9 mouse cellular contexts compared by ENCODE assay signal in genomic region chr14:60733706-60734105, GRCm38 (mm10). TPM values are rescaled to one million over a fixed set of nuclear protein-coding genes. Genes with fewer than 3 reads are reported as not detected.
A peak's percentile ranks its signal among the peaks of the same experiment; 100 is the strongest.
DNase-seq lines count a peak whose midpoint lies in the region; ATAC-seq and TF ChIP-seq lines count a peak whose summit lies in the region.
"Had no signal": no experiment of that assay in that cellular context is flagged by ENCODE, and none has a peak within 500 bp of the region (broad histone marks: within the 10 kb centered on the region; RNA-seq: fewer than 3 reads in every experiment).

No protein-coding gene starts in this region.

- no peak for TF ChIP-seq EP300 in heart, postnatal 0 days (IDR thresholded peaks at IDR 0.05; ENCODE audit: low read depth)

- H3K9ac ChIP-seq in lung, embryonic 14.5 days: no peak overlapping the region
- H3K9ac ChIP-seq in heart, postnatal 0 days (replicated peaks; ENCODE audit: low read depth, low read length): peak overlapping the region; percentile 70

- H3K4me1 ChIP-seq in lung, embryonic 14.5 days (ENCODE audit: insufficient read depth): peaks cover 12% of the 10 kb centered on the region
- peaks cover 49% of the 10 kb centered on the region for H3K4me1 ChIP-seq in heart, postnatal 0 days (ENCODE audit: control insufficient read depth, insufficient read depth)

- no peaks in the 10 kb centered on the region for H3K9me3 ChIP-seq in lung, embryonic 14.5 days (ENCODE audit: low read depth, low read length)
- H3K9me3 ChIP-seq in heart, postnatal 0 days (replicated peaks; ENCODE audit: control insufficient read depth, low read length): no peaks in the 10 kb centered on the region

- H3K4me3 ChIP-seq in lung, embryonic 14.5 days (ENCODE audit: low read depth, low read length): no peak overlapping the region
- peak overlapping the region; percentile 49 for H3K4me3 ChIP-seq in heart, postnatal 0 days (ENCODE audit: low read depth, low read length)
- peak overlapping the region; percentile 3; the same call in 1 of the 2 replicates for H3K4me3 ChIP-seq in macrophage (ENCODE audit: inconsistent target)

- 31% methylated on average over 4 of the region's 4 CpGs for WGBS in lung, embryonic 14.5 days
- 6% methylated on average over 4 of the region's 4 CpGs for WGBS in heart, postnatal 0 days
- 60% methylated on average over 4 of the region's 4 CpGs for WGBS in macrophage (ENCODE audit: missing documents)

- H3K79me2 ChIP-seq in macrophage (ENCODE audit: inconsistent target): peaks cover 6% of the 10 kb centered on the region; the same call in 1 of the 2 replicates

- peak; percentile 32 for DNase-seq in embryo, embryonic 10 days (ENCODE audit: low spot score)
- no peak for DNase-seq in embryo, embryonic 11 days
- DNase-seq in lung, embryonic 14.5 days: peak; percentile 64
- DNase-seq in lung, adult 18-20 months: no peak
- DNase-seq in heart, postnatal 0 days (ENCODE audit: low spot score): peak; percentile 64
- DNase-seq in thymus, postnatal 14 days: no peak
- no peak for DNase-seq in urinary bladder, postnatal 14 days (ENCODE audit: low spot score)
- DNase-seq: cerebellum, adult 18-20 months had no signal

- no peaks in the 10 kb centered on the region for H3K36me3 ChIP-seq in lung, embryonic 14.5 days (ENCODE audit: insufficient read depth)
- H3K36me3 ChIP-seq in heart, postnatal 0 days (replicated peaks; ENCODE audit: control insufficient read depth, insufficient read depth, low read length): 0 out of 2 replicates have a peak, but pooled peaks cover 3% of the 10 kb centered on the region
- no peaks in the 10 kb centered on the region for H3K36me3 ChIP-seq in macrophage (ENCODE audit: inconsistent target)

- peak overlapping the region; percentile 54 for H3K4me2 ChIP-seq in lung, embryonic 14.5 days
- peak overlapping the region; percentile 74 for H3K4me2 ChIP-seq in heart, postnatal 0 days (ENCODE audit: low read depth, low read length)

- no peak for ATAC-seq in lung, embryonic 14.5 days (ENCODE audit: insufficient read depth)
- ATAC-seq in heart, postnatal 0 days (ENCODE audit: insufficient read depth, low read depth): peak; percentile 25; the same call in 1 of the 2 replicates

- H3K27ac ChIP-seq in lung, embryonic 14.5 days (ENCODE audit: low read depth): peak overlapping the region; percentile 74
- H3K27ac ChIP-seq in heart, postnatal 0 days (ENCODE audit: low read depth): peak overlapping the region; percentile 94
- H3K27ac ChIP-seq in macrophage: no peak overlapping the region

- no peaks in the 10 kb centered on the region for H3K27me3 ChIP-seq in lung, embryonic 14.5 days (ENCODE audit: insufficient read depth, low read length)
- no peaks in the 10 kb centered on the region for H3K27me3 ChIP-seq in heart, postnatal 0 days (ENCODE audit: control insufficient read depth, insufficient read depth, low read length)

- no peak for TF ChIP-seq CTCF in lung, embryonic 14.5 days (IDR thresholded peaks at IDR 0.05; ENCODE audit: low read depth)
- TF ChIP-seq CTCF in heart, postnatal 0 days (IDR thresholded peaks at IDR 0.05; ENCODE audit: low read depth): no peak

RNA-seq across cellular contexts. Expression of gene C1qtnf9, which starts 34.2 kb away (rescaled TPM):
- 0.12 TPM in 1 of 2 replicates, not detected in the other for polyA plus RNA-seq in lung, embryonic 14.5 days (2014; fragmentation: Nextera tagmentation; extraction: Ambion mirVana)
- total RNA-seq in heart, postnatal 0 days (2014; rRNA removed; ENCODE audit: low replicate concordance): 2.2 and 2.8 TPM in 2 replicates
- 4.6 and 5.4 TPM in 2 replicates for polyA plus RNA-seq in heart, postnatal 0 days (2015; fragmentation: Nextera tagmentation; extraction: Ambion mirVana)
- not detected for total RNA-seq in macrophage (2018; cell fraction: chromatin; rRNA removed)
- not detected for total RNA-seq in macrophage (2018; cell fraction: cytosol; rRNA removed)
- not detected for total RNA-seq in macrophage (2018; cell fraction: nucleus; rRNA removed)
- polyA plus RNA-seq in macrophage (2018): not detected in 3 replicates

RNA-seq across cellular contexts. Expression of gene Mipep, which starts 50.7 kb away (rescaled TPM):
- polyA plus RNA-seq in lung, embryonic 14.5 days (2014; fragmentation: Nextera tagmentation; extraction: Ambion mirVana): 26.3 and 26.5 TPM in 2 replicates
- total RNA-seq in heart, postnatal 0 days (2014; rRNA removed; ENCODE audit: low replicate concordance): 49.1 and 60.9 TPM in 2 replicates
- 29.2 and 29.3 TPM in 2 replicates for polyA plus RNA-seq in heart, postnatal 0 days (2015; fragmentation: Nextera tagmentation; extraction: Ambion mirVana)
- total RNA-seq in macrophage (2018; cell fraction: chromatin; rRNA removed): 10 to 100 TPM in 13 of 26 experiments, 1 to 10 TPM in 13; 1.8 to 15.3 (median 10.0) TPM
- 1 to 10 TPM; 4.5 to 7.1 (median 5.7) TPM for total RNA-seq in macrophage (2018; cell fraction: cytosol; rRNA removed)
- 10 to 100 TPM in 4 of 26 experiments, 1 to 10 TPM in 22; 2.0 to 12.6 (median 7.1) TPM for total RNA-seq in macrophage (2018; cell fraction: nucleus; rRNA removed)
- polyA plus RNA-seq in macrophage (2018): 4.1 to 8.9 TPM (median 5.8 TPM) in 3 replicates

Comparison
In these comparisons a context has a peak if more than half of its experiments do, and no peak if none do; other contexts are left out.
1. DNase-seq: peak in embryo, embryonic 10 days (single experiment), lung, embryonic 14.5 days (single experiment) and heart, postnatal 0 days (single experiment); none in embryo, embryonic 11 days (single experiment), lung, adult 18-20 months (0 of 2), thymus, postnatal 14 days (single experiment) and urinary bladder, postnatal 14 days (single experiment).